Mouse (Mus musculus) B cell, adult 2 months (primary cell): ENCODE results near the gene Ano8.
"Not testable (repeated sequence)": the region's sequence is repeated elsewhere in the genome, so short reads cannot be mapped to it uniquely, and the experiment has no call there.

Source experiments
- DNase-seq, 2 experiments: peaks; one replicate each; pipeline ENCODE4 v3.0.0; 2022

The Ano8 gene

GRCm38 (mm10) chr8:71437041-71437440 is 48.7 kb downstream of the Ano8 start:
- DNase-seq = no peak

- not testable (repeated sequence) for DNase-seq
These were observed 52.8 kb downstream of the Ano8 start for GRCm38 (mm10) chr8:71432935-71433334.
